Mouse (Mus musculus): Measurements from ENCODE around the gene Gm20388.

Gm20388 gene

GRCm38 (mm10) chr8:119910547-119911257 is at the start of gene Gm20388:
TSS of gene Gm20388 (plus strand) at chr8:119910841.
- peak; percentile 96 to 98 for DNase-seq

- DNase-seq: peak; percentile 98
These were observed 48.8 kb upstream of the Gm20388 start, which contains the start of gene Klhl36 for GRCm38 (mm10) chr8:119861706-119862389. TSS of gene Klhl36 (plus strand) at chr8:119862266.

GRCm38 (mm10) chr8:119862390-119862734 is 48.3 kb upstream of the Gm20388 start:
- DNase-seq: no peak

- DNase-seq: no peak
These were observed 47.9 kb upstream of the Gm20388 start for GRCm38 (mm10) chr8:119862749-119863148.

- no peak for DNase-seq
These were observed 41.0 kb upstream of the Gm20388 start for GRCm38 (mm10) chr8:119869616-119870015.

GRCm38 (mm10) chr8:119873181-119873580 is 37.5 kb upstream of the Gm20388 start:
- no peak for DNase-seq

- no peak for DNase-seq
These were observed 29.3 kb upstream of the Gm20388 start for GRCm38 (mm10) chr8:119881301-119881700.

- no peak for DNase-seq
These were observed 28.7 kb upstream of the Gm20388 start for GRCm38 (mm10) chr8:119881917-119882316.

- DNase-seq: no peak
These were observed 27.4 kb upstream of the Gm20388 start for GRCm38 (mm10) chr8:119883281-119883680.

GRCm38 (mm10) chr8:119885612-119886011 is 25.0 kb upstream of the Gm20388 start:
- DNase-seq: peak; percentile 51 to 63

GRCm38 (mm10) chr8:119887130-119887529 is 23.5 kb upstream of the Gm20388 start:
- peak; percentile 63 to 75 for DNase-seq

- no peak for DNase-seq
These were observed 22.6 kb upstream of the Gm20388 start for GRCm38 (mm10) chr8:119888012-119888411.

- DNase-seq: no peak
These were observed 13.6 kb upstream of the Gm20388 start for GRCm38 (mm10) chr8:119897069-119897468.

GRCm38 (mm10) chr8:119897933-119898332 is 12.7 kb upstream of the Gm20388 start:
- no peak for DNase-seq

- no peak for DNase-seq
These were observed 9.3 kb upstream of the Gm20388 start for GRCm38 (mm10) chr8:119901349-119901748.

- no peak for DNase-seq
These were observed 8.7 kb upstream of the Gm20388 start for GRCm38 (mm10) chr8:119901952-119902351.

GRCm38 (mm10) chr8:119904323-119904911 is 6.2 kb upstream of the Gm20388 start:
- no peak for DNase-seq

GRCm38 (mm10) chr8:119909944-119910546 is 596 bp upstream of the Gm20388 start, which contains the start of gene Usp10:
TSS of gene Usp10 (plus strand) at chr8:119910360.
- no peak for DNase-seq

GRCm38 (mm10) chr8:119911258-119911962 is 769 bp downstream of the Gm20388 start:
- DNase-seq: no peak

- DNase-seq: no peak
These were observed 2.0 kb downstream of the Gm20388 start for GRCm38 (mm10) chr8:119912643-119913042.

GRCm38 (mm10) chr8:119913181-119913580 is 2.5 kb downstream of the Gm20388 start:
- no peak for DNase-seq

GRCm38 (mm10) chr8:119914161-119914560 is 3.5 kb downstream of the Gm20388 start:
- no peak for DNase-seq

- no peak for DNase-seq
These were observed 4.7 kb downstream of the Gm20388 start for GRCm38 (mm10) chr8:119915298-119915697.
